Mouse (Mus musculus) myocyte (in vitro differentiated cells): Measurements from ENCODE around the gene Frat1. TPM values are rescaled to one million over a fixed set of nuclear protein-coding genes. Genes with fewer than 3 reads are reported as not detected.

Source experiments
- H3K27me3 ChIP-seq: one replicate; pipeline ENCODE4 v1.6.1; 2011; ENCODE audit not compliant: control insufficient read depth, insufficient read depth, insufficient read length
- H3K36me3 ChIP-seq: one replicate; pipeline ENCODE4 v1.6.1; 2011; ENCODE audit not compliant: control insufficient read depth, insufficient read depth
- H3K4me2 ChIP-seq: one replicate; pipeline ENCODE4 v1.6.1; 2011; ENCODE audit warnings: low read depth, control low read depth
- H3K4me3 ChIP-seq: one replicate; pipeline ENCODE4 v1.5.1; 2011; ENCODE audit warnings: mild to moderate bottlenecking, control low read depth, moderate library complexity
- H3K79me2 ChIP-seq: one replicate; pipeline ENCODE4 v1.6.1; 2011; ENCODE audit not compliant: control insufficient read depth, insufficient read depth
- H3ac ChIP-seq: one replicate; pipeline ENCODE4 v1.6.1; 2011; ENCODE audit not compliant: control insufficient read depth, insufficient read length
- CEBPB ChIP-seq: IDR thresholded peaks from 2 replicates; pipeline ENCODE4 v1.6.1; 2011; ENCODE audit warnings: mild to moderate bottlenecking, moderate library complexity; ENCODE audit not compliant: poor library complexity, insufficient read depth, severe bottlenecking
- E2F4 ChIP-seq: IDR thresholded peaks from one replicate; pipeline ENCODE4 v1.6.1; 2011; ENCODE audit warnings: mild to moderate bottlenecking, control low read depth, moderate library complexity; ENCODE audit not compliant: insufficient read depth
- MAX ChIP-seq: IDR thresholded peaks from one replicate; pipeline ENCODE4 v1.6.1; 2011; ENCODE audit warnings: low read depth, mild to moderate bottlenecking, control low read depth
- MYOD1 ChIP-seq, 3 experiments: IDR thresholded peaks; one replicate each; pipeline ENCODE4 v1.6.1; 2011; ENCODE audit warnings: control low read depth in 2 of 3, low read depth in 2 of 3, mild to moderate bottlenecking in 2 of 3, moderate library complexity in 1 of 3; ENCODE audit not compliant: insufficient read length in 2 of 3, control insufficient read depth in 1 of 3
- MYOG ChIP-seq, 3 experiments: IDR thresholded peaks; one replicate each; pipeline ENCODE4 v1.6.1; 2011; ENCODE audit warnings: control low read depth in 2 of 3, low read depth in 2 of 3, mild to moderate bottlenecking in 2 of 3; ENCODE audit not compliant: insufficient read length in 2 of 3, control insufficient read depth in 1 of 3, insufficient read depth in 1 of 3
- POLR2A ChIP-seq: IDR thresholded peaks from one replicate; pipeline ENCODE4 v1.6.1; 2011; ENCODE audit warnings: low read depth, mild to moderate bottlenecking, control low read depth, moderate library complexity; ENCODE audit not compliant: insufficient read length
- POLR2AphosphoS2 ChIP-seq: IDR thresholded peaks from one replicate; pipeline ENCODE4 v1.6.1; 2011; ENCODE audit warnings: low read depth, control low read depth; ENCODE audit not compliant: insufficient read length
- REST ChIP-seq: IDR thresholded peaks from one replicate; pipeline ENCODE4 v1.6.1; 2011; ENCODE audit warnings: mild to moderate bottlenecking, control low read depth, moderate library complexity; ENCODE audit not compliant: insufficient read depth, insufficient read length
- SRF ChIP-seq: IDR thresholded peaks from one replicate; pipeline ENCODE4 v1.6.1; 2011; ENCODE audit warnings: low read depth; ENCODE audit not compliant: control insufficient read depth, insufficient read length
- TCF12 ChIP-seq: IDR thresholded peaks from one replicate; pipeline ENCODE4 v1.6.1; 2011; ENCODE audit warnings: mild to moderate bottlenecking, control low read depth; ENCODE audit not compliant: poor library complexity, insufficient read depth, severe bottlenecking
- TCF3 ChIP-seq: IDR thresholded peaks from one replicate; pipeline ENCODE4 v1.6.1; 2011; ENCODE audit warnings: low read depth, control low read depth; ENCODE audit not compliant: insufficient read length
- USF1 ChIP-seq: IDR thresholded peaks from one replicate; pipeline ENCODE4 v1.6.1; 2011; ENCODE audit warnings: low read depth, mild to moderate bottlenecking, control low read depth, moderate library complexity
- polyA plus RNA-seq: library from polyadenylated mRNA; unstranded; fragments of >200 nt; fragmentation: generic; extraction: Trizol; gene quantifications from one replicate; pipeline ENCODE4 v1.2.1, GENCODE M21; 2012; ENCODE audit warnings: missing spikeins

Frat1 gene
- polyA plus RNA-seq, 1 experiment, result 0.19 TPM

DNA sequence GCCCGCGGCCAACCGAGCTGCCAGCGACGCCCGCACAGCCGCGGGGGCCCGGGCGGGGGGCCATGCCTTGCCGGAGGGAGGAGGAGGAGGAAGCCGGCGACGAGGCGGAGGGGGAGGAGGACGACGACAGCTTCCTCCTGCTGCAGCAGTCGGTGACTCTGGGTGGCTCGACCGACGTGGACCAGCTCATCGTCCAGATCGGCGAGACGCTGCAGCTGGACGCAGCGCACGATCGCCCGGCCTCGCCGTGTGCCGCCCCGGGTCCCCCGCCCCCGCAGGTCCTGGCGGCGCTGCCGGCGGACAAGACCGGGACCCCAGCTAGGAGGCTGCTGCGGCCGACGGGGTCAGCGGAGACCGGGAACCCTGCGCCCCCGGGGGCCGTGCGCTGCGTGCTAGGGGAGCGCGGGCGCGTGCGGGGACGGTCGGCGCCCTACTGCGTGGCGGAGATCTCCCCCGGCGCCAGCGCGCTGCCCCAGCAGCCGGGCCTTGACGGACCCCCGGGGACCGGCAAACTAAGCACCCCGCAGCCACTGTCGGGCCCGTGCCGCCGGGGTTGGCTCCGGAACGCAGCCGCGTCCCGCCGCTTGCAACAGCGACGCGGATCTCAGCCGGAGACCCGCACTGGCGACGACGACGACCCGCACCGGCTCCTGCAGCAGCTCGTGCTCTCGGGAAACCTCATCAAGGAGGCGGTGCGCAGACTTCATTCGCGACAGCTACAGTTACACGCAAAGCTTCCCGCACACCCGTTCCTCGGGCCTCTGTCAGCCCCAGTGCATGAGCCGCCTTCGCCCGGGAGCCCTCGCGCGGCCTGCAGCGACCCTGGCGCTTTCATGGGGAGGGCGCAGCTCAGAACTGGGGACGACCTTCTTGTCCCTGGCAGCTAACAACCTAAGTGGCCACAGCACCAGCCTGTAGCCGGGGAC, 599 bp downstream of the Frat1 start:
- Histone ChIP-seq H3K27me3 (peaks cover 48% of the 10 kb centered on the region), H3ac (peak overlapping the region; percentile 29), H3K36me3 (no peaks in the 10 kb centered on the region), H3K79me2 (no peaks in the 10 kb centered on the region), H3K4me2 (peak overlapping the region; percentile 79), H3K4me3 (peak overlapping the region; percentile 26)
- TF ChIP-seq MYOD1 (IDR thresholded peaks at IDR 0.05; ENCODE audit: control insufficient read depth in 1 of 3, insufficient read length in 2 of 3, low read depth in 2 of 3) (no peak), TCF3 (no peak), TCF12 (no peak), MYOG (IDR thresholded peaks at IDR 0.05; ENCODE audit: control insufficient read depth in 1 of 3, insufficient read depth in 1 of 3, insufficient read length in 2 of 3, low read depth in 2 of 3) (peak in 1 of 3 experiments; percentile 3), E2F4 (no peak)

DNA sequence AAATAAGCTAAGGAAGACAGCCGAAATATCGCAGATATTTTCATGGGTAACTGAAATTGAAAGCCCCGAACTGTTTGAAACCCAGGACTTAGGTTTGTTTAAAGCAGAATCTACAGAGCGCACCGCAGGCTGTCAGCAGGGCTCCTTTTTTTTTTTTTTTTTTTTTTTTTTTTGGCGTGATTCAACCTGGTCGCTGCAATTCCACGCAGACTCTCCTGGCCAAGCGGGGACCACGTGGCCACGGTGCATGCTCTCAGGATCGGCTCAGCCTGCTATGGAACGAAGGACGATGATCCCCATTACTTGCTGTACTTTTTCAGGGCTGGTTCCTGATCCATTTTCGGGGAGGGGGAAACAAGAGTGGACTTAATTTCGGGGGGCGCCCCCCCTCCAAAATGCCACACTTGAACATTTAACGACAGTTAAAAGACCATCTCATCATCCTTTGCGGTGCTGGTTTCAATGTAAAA, 1.4 kb downstream of the Frat1 start:
- H3K36me3 ChIP-seq, result no peaks in the 10 kb centered on the region
- TF ChIP-seq CEBPB (no peak), USF1 (no peak), MAX (no peak), POLR2AphosphoS2 (no peak), SRF (no peak), E2F4 (no peak), MYOD1 (IDR thresholded peaks at IDR 0.05; ENCODE audit: control insufficient read depth in 1 of 3, insufficient read length in 2 of 3, low read depth in 2 of 3) (no peak), POLR2A (no peak)
- no peaks in the 10 kb centered on the region for H3K79me2 ChIP-seq
- no peak overlapping the region for H3ac ChIP-seq
- H3K4me2 ChIP-seq, result peak overlapping the region; percentile 79
- H3K4me3 ChIP-seq, result peak overlapping the region; percentile 26
- H3K27me3 ChIP-seq, result peaks cover 55% of the 10 kb centered on the region

DNA sequence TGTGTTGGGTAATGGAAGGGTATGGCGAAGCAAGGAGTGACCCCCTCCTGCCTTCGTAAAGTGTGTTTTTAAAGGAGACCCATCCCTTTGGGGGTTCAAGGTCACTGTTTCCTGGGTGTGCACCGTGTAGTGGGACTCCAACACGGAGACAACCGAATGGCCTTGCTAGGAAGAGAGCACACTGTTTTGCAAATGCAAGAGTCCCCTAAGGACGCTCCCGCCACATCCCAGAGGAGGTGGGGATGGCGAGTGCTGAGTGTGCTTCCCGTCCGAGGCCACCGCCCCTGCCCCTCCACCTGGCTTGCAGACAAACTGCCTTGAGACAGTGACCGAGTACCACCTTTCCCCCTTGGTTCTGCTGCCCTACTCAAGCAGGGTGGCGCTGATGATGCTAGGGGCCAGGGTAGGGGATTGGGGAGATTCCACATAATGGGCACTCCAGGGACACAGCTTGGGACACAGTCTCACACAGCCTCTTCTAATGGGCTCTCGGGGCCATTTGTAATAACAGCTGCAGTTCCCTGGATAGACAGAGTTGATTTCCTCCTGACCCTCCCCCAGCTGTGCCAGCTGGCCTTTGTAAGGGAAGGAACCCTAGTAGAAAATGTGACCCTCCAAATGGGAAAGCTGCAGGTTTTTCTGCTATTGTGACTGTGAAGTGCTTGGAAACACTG, 2.1 kb downstream of the Frat1 start:
- Histone ChIP-seq H3K27me3 (peaks cover 57% of the 10 kb centered on the region), H3K4me2 (no peak overlapping the region), H3K36me3 (no peaks in the 10 kb centered on the region), H3K79me2 (no peaks in the 10 kb centered on the region), H3ac (no peak overlapping the region), H3K4me3 (no peak overlapping the region)
- TF ChIP-seq TCF12 (no peak), REST (no peak), E2F4 (no peak), USF1 (no peak), MYOD1 (IDR thresholded peaks at IDR 0.05; ENCODE audit: control insufficient read depth in 1 of 3, insufficient read length in 2 of 3, low read depth in 2 of 3) (no peak), CEBPB (no peak), TCF3 (no peak), MAX (no peak), SRF (no peak), MYOG (IDR thresholded peaks at IDR 0.05; ENCODE audit: control insufficient read depth in 1 of 3, insufficient read depth in 1 of 3, insufficient read length in 2 of 3, low read depth in 2 of 3) (no peak), POLR2AphosphoS2 (no peak), POLR2A (no peak)

DNA sequence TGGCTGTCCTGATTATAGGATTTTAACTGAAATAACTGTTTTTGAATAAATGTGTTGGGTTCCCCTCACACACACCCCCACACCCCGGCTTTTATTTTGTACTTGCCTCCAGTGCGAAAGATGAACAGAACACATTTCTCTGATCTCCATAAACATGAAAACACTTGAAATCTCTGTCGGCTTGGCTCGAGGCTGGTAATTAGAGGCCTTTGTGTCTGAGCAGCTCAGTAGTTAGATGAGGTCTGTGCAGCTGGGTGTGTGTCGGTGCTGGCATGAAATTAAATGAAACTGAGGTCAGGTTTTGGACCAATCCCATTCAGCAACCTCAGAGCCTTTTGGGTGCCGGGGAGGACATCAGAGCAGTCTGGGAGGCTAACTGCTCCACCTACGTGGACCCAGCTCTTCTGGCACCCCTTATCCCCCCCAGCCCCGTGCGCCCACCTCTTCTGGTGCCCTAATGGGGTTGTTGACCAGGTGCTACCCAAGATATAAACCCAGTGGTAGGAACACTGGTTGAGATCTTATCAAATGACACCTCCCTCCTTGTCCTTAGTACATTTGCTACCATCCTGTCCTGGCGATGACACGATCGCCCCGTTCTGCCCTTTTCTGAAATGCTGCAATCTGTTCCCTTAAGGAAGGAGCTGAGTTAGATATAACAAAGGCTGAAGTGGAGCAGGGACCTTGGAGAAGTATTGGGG, 2.9 kb downstream of the Frat1 start:
- Histone ChIP-seq H3K36me3 (no peaks in the 10 kb centered on the region), H3K4me2 (no peak overlapping the region), H3ac (no peak overlapping the region), H3K4me3 (no peak overlapping the region), H3K27me3 (peaks cover 57% of the 10 kb centered on the region), H3K79me2 (no peaks in the 10 kb centered on the region)
- TF ChIP-seq POLR2A (no peak), REST (no peak), TCF12 (no peak), POLR2AphosphoS2 (no peak), USF1 (no peak), SRF (no peak), MAX (no peak), CEBPB (no peak), E2F4 (no peak), MYOD1 (IDR thresholded peaks at IDR 0.05; ENCODE audit: control insufficient read depth in 1 of 3, insufficient read length in 2 of 3, low read depth in 2 of 3) (no peak), MYOG (IDR thresholded peaks at IDR 0.05; ENCODE audit: control insufficient read depth in 1 of 3, insufficient read depth in 1 of 3, insufficient read length in 2 of 3, low read depth in 2 of 3) (no peak), TCF3 (no peak)
